Mouse (Mus musculus) intestine, embryonic 15.5 days (tissue): Measurements from ENCODE around the gene B3gnt7. TPM values are rescaled to one million over a fixed set of nuclear protein-coding genes. Genes with fewer than 3 reads are reported as not detected.

Experiments
- ATAC-seq: fragments of 200-750 bp; cut with Nextera tagmentation; 2 replicates; pipeline ENCODE4 v1.8.0; 2017; ENCODE audit warnings: moderate TSS enrichment, moderate library complexity
- H3K27ac ChIP-seq: fragments of 300-500 bp; sonication (generic); 2 replicates; pipeline ENCODE4 v1.5.1; 2015; ENCODE audit warnings: mild to moderate bottlenecking, inconsistent platforms
- H3K27me3 ChIP-seq: fragments of 300-500 bp; sonication (generic); replicated peaks from 2 replicates; pipeline ENCODE4 v1.6.1; 2015; ENCODE audit warnings: inconsistent platforms
- H3K36me3 ChIP-seq: fragments of 300-500 bp; sonication (generic); 2 replicates; pipeline ENCODE4 v1.6.1; 2015; ENCODE audit warnings: inconsistent platforms
- H3K4me1 ChIP-seq: fragments of 300-500 bp; sonication (generic); replicated peaks from 2 replicates; pipeline ENCODE4 v1.6.1; 2015; ENCODE audit warnings: inconsistent platforms
- H3K4me2 ChIP-seq: fragments of 300-500 bp; sonication (generic); replicated peaks from 2 replicates; pipeline ENCODE4 v1.6.1; 2015; ENCODE audit warnings: mild to moderate bottlenecking, inconsistent platforms
- H3K4me3 ChIP-seq: fragments of 300-500 bp; sonication (generic); replicated peaks from 2 replicates; pipeline ENCODE4 v1.5.1; 2015; ENCODE audit warnings: inconsistent platforms
- H3K9ac ChIP-seq: fragments of 300-500 bp; sonication (generic); 2 replicates; pipeline ENCODE4 v1.6.1; 2015; ENCODE audit warnings: inconsistent platforms
- H3K9me3 ChIP-seq: fragments of 300-500 bp; sonication (generic); 2 replicates; pipeline ENCODE4 v1.6.1; 2016; ENCODE audit warnings: inconsistent platforms
- WGBS: fragments of 180-500 bp; shearing (Covaris S2); methylation state at CpG from one replicate; pipeline ENCODE4 v1.1.7; 2015; 5-methylcytosine and 5-hydroxymethylcytosine counted together
- polyA plus RNA-seq: library from polyadenylated mRNA; unstranded; fragments of >200 nt; fragmentation: Nextera tagmentation; extraction: Ambion mirVana; gene quantifications from 2 replicates; pipeline ENCODE4 v1.2.1, GENCODE M21; 2015

The B3gnt7 gene
- polyA plus RNA-seq, 1 experiment from 2014 or later: 6.6 TPM

- no peak for ATAC-seq
- H3K4me1 ChIP-seq: peaks cover 16% of the 10 kb centered on the region
- H3K27ac ChIP-seq: no peak overlapping the region
- no peak overlapping the region for H3K9ac ChIP-seq
- WGBS: 89% methylated on average over 3 of the region's 3 CpGs
- no peak overlapping the region for H3K4me3 ChIP-seq
- H3K36me3 ChIP-seq: no peaks in the 10 kb centered on the region
- H3K27me3 ChIP-seq: peaks cover 22% of the 10 kb centered on the region
- no peaks in the 10 kb centered on the region for H3K9me3 ChIP-seq
- no peak overlapping the region for H3K4me2 ChIP-seq
Observed at GRCm38 (mm10) chr1:86306686-86307085, 4.1 kb downstream of the B3gnt7 start.

DNA sequence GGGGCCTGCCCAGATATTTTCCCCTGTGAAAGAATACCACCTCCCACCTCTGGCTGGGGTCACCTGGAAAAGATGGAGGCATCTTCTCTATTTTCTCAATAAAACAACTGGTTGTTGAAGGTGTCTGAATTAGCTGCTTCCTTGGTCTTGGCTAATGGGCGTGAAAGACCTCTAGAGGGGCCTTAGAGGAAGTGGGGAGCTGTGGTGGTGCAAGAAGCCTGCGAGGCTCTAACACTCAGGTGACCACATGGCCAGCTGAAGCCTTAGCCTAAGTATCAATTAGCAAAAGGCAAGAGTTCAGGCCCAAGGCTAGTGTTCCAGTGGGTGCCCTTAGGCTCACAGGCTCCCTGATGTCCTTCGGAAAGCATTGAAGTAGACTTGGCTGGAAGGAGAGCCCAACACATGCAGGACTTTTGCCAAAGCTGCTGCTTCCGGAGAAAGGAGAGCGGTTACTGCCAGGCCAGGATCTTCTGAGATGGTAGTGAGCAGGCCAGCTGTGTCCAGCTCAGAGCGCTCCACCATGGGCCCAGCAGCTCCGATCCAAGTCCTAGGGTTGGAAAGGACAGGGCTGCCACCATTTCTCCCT is 4.6 kb downstream of the B3gnt7 start:
- H3K27ac ChIP-seq: no peak overlapping the region
- peaks cover 22% of the 10 kb centered on the region for H3K27me3 ChIP-seq
- no peak for ATAC-seq
- H3K9ac ChIP-seq: no peak overlapping the region
- peaks cover 16% of the 10 kb centered on the region for H3K4me1 ChIP-seq
- H3K4me2 ChIP-seq: no peak overlapping the region
- H3K4me3 ChIP-seq: no peak overlapping the region
- H3K9me3 ChIP-seq: no peaks in the 10 kb centered on the region
- WGBS: 89% methylated on average over 7 of the region's 7 CpGs
- H3K36me3 ChIP-seq: no peaks in the 10 kb centered on the region

- Histone ChIP-seq H3K36me3 (no peaks in the 10 kb centered on the region), H3K27me3 (peaks cover 20% of the 10 kb centered on the region), H3K4me1 (peaks cover 11% of the 10 kb centered on the region; the same call in 1 of the 2 replicates), H3K9ac (no peak overlapping the region), H3K9me3 (no peaks in the 10 kb centered on the region), H3K27ac (no peak overlapping the region), H3K4me2 (no peak overlapping the region), H3K4me3 (no peak overlapping the region)
- WGBS: 58% methylated on average over 4 of the region's 4 CpGs
- ATAC-seq: no peak
Observed at GRCm38 (mm10) chr1:86307871-86308641, 5.4 kb downstream of the B3gnt7 start.

DNA sequence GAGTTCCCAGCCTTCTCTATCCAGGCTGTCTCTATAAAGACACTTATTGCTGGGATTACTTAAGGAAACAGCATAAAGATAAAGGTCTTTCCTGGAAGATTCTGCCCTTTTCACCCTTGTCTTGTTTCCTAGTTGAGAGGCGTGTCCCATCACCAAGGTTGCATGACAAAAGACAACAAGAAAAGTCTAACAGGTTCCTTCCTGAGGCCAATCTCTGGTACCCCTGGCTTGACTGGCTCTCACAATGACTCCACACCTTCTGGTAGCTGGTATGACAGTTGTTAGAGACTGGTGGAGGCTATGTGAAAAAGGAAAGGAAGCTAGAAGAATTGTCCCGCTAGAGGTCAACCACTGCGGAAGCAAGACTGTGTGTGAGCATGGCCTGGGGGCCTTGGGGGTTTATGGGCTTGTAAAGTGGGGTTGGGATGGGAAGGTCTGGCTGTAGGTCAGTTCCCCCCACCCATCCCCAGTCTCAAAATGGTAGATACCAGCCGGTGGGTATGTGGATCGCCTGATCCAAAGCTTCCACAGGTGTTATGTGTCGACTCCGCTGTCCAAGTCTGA is 6.7 kb downstream of the B3gnt7 start:
- no peak overlapping the region for H3K27ac ChIP-seq
- no peak overlapping the region for H3K4me2 ChIP-seq
- ATAC-seq: no peak
- H3K9ac ChIP-seq: no peak overlapping the region
- H3K9me3 ChIP-seq: no peaks in the 10 kb centered on the region
- H3K4me1 ChIP-seq: no peaks in the 10 kb centered on the region
- WGBS: 83% methylated on average over 7 of the region's 7 CpGs
- peaks cover 7% of the 10 kb centered on the region; the same call in 1 of the 2 replicates for H3K27me3 ChIP-seq
- no peaks in the 10 kb centered on the region for H3K36me3 ChIP-seq
- H3K4me3 ChIP-seq: no peak overlapping the region

DNA sequence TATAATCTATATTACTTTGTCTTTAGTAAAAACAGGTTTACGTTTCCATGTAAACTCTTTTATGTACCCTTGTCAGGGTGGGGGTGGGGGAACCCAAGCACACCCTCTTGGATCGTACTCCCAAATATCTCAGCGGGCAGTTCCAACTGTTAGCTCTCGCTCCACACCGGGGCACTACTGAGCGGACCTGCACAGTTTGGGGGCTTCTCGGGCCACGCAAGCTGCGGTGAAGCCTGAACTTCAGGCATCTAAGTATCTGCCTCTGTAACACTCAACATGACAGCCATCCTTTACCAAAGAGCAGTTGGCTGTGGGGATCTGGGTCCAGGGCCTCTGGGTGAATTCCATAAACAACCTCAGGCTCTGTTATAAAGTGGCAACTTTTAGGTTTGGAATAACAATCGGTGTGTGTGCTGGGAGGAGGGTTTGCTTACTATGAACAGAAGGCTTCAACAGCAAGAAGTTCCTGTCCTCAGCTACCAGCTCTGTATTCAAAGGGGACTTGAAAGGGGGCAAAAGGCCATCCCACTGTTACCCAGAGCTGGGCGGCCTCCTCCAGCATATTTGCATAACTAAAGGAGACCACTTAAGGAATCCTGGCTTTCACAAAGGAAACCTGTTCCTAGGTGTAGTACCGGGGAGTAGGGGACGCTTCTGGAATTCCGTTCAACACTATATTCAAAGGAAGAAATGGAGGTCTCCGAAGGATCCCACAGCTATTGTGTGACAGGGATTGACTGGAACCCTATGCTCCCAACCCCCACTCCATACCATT is 8.1 kb downstream of the B3gnt7 start:
- Histone ChIP-seq H3K4me1 (no peaks in the 10 kb centered on the region), H3K27ac (no peak overlapping the region), H3K9me3 (no peaks in the 10 kb centered on the region), H3K4me3 (no peak overlapping the region), H3K36me3 (no peaks in the 10 kb centered on the region), H3K27me3 (no peaks in the 10 kb centered on the region), H3K4me2 (no peak overlapping the region), H3K9ac (no peak overlapping the region)
- 48% methylated on average over 15 of the region's 15 CpGs for WGBS
- no peak for ATAC-seq

DNA sequence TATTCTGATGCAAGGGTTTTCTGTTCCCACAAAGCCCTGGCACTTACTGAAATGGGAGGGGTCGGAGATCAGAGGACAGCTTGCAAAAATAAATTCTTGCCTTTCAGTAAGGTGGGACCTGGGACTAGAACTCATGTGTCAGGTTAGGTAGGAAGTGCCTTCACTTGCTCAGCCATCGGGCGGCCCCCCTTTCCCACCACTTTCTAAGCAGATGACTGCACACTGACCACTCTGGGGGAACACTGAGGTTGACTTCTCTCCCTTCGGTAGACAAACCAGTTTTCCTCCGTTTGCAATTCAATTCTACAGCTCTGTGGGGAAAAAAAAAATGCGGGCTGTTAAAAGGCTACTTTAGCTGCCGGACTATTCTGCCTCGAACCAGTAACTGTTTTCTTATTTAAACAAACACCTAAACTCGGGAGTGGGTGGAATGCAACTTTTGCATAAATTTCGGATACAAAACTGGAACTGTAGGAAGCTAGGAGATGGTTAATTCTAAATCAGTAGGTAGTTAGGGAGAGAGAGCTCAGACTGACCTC is 8.9 kb downstream of the B3gnt7 start:
- no peak for ATAC-seq
- 43% methylated on average over 10 of the region's 10 CpGs for WGBS
- Histone ChIP-seq H3K4me1 (no peaks in the 10 kb centered on the region), H3K4me3 (no peak overlapping the region), H3K27ac (no peak overlapping the region), H3K36me3 (no peaks in the 10 kb centered on the region), H3K9ac (no peak overlapping the region), H3K4me2 (no peak overlapping the region), H3K27me3 (no peaks in the 10 kb centered on the region), H3K9me3 (no peaks in the 10 kb centered on the region)

DNA sequence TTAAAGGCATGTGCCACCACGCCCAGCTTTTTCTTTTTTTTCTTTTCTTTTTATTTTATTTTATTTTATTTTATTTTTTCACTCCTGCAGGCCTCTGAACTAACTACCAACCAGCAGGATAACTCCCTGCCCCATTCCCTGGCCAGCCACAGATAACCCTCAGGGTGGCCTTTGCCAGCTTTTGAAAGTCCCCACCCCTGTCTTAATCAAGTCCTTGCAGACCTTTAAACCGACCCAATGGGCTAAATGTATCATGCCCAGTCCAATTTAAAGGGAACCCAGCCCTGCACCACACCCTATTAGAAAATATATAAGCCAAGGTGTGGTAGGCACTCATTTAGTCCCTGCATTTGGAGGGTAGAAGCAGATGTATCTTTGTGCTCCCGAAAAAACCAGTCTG is 9.6 kb downstream of the B3gnt7 start:
- Histone ChIP-seq H3K9me3 (no peaks in the 10 kb centered on the region), H3K4me3 (no peak overlapping the region), H3K27ac (no peak overlapping the region), H3K36me3 (no peaks in the 10 kb centered on the region), H3K27me3 (no peaks in the 10 kb centered on the region), H3K4me1 (no peaks in the 10 kb centered on the region), H3K9ac (no peak overlapping the region), H3K4me2 (no peak overlapping the region)
- ATAC-seq: no peak
- WGBS: 82% methylated on average over 3 of the region's 3 CpGs

DNA sequence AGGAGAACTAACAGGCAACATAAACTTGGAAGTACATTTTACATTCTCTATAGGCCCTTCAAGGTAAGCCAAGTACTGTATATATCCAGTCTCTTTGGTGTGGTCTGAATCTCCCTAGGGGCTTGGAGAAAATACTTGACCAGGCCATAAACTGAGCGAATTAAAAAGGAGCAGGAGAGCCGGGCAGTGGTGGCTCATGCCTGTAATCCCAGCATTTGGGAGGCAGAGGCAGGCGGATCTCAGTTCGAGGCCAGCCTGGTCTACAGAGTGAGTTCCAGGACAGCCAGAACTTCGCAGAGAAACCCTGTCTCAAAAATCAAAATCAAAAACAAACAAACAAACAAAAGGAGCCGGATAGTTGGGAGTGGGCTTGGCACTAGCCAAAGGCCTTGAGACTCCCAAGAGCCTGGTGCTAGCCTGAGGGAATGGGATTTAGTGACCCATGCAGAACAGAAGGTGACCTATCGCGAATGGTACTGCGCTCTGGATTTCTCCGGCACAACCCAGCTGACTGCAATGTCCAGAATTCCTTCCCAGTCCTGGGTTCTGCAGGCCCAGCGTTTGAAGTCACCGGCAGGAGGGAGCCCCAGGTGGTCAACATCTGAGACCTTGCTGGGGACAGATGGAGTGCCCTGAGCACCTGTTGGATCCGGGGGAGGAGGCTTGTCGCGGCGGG is 10.6 kb downstream of the B3gnt7 start:
- H3K27me3 ChIP-seq: no peaks in the 10 kb centered on the region
- no peak overlapping the region for H3K9ac ChIP-seq
- H3K27ac ChIP-seq: no peak overlapping the region
- no peak for ATAC-seq
- no peaks in the 10 kb centered on the region for H3K9me3 ChIP-seq
- no peaks in the 10 kb centered on the region for H3K36me3 ChIP-seq
- H3K4me3 ChIP-seq: no peak overlapping the region
- no peaks in the 10 kb centered on the region for H3K4me1 ChIP-seq
- WGBS: 53% methylated on average over 16 of the region's 16 CpGs
- H3K4me2 ChIP-seq: 0 out of 2 replicates have a peak overlapping the region, but pooled peaks have one; percentile 25

- 0 out of 2 replicates have a peak overlapping the region, but pooled peaks have one; percentile 25 for H3K4me2 ChIP-seq
Observed at GRCm38 (mm10) chr1:86313772-86314125, 11.1 kb downstream of the B3gnt7 start.

DNA sequence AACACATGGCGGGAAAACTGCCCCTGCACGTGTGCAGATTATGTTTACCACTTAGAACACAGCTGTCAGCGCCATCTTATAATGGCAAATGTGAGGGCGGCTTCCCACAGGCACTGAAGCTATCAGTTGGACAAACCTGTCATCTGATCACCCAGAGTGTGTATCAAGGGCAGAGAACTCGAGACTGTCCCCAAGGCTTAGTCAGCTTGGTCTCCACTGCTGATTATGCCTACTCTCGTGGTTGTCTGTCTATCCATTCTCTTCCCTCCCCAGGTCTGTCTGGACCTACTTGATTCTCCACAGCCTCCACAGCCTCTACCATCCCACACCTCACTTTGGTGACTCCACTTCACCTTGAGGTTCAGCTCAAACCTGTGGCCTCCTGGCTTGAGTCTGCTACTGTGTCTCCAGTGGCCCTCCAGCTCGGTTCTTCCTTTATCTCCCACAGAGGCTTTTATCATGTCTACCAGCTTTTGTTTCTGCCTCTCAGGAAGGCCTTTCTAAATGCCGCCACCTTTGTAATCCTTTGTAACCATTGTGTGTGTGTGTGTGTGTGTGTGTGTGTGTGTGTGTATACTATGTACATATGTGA is 18.3 kb downstream of the B3gnt7 start:
- Histone ChIP-seq H3K27ac (no peak overlapping the region), H3K9me3 (no peaks in the 10 kb centered on the region), H3K9ac (no peak overlapping the region), H3K36me3 (no peaks in the 10 kb centered on the region), H3K4me3 (no peak overlapping the region), H3K4me1 (no peaks in the 10 kb centered on the region), H3K4me2 (no peak overlapping the region), H3K27me3 (no peaks in the 10 kb centered on the region)
- ATAC-seq: no peak
- WGBS: 89% methylated on average over 6 of the region's 8 CpGs

More at GRCm38 (mm10) chr1:86313772-86314125, 11.1 kb downstream of the B3gnt7 start:
- H3K4me1 ChIP-seq: no peaks in the 10 kb centered on the region
- ATAC-seq: no peak
- H3K9ac ChIP-seq: no peak overlapping the region
- WGBS: 23% methylated on average over 15 of the region's 15 CpGs
- H3K4me3 ChIP-seq: no peak overlapping the region
- H3K9me3 ChIP-seq: no peaks in the 10 kb centered on the region
- H3K27ac ChIP-seq: no peak overlapping the region
- H3K36me3 ChIP-seq: no peaks in the 10 kb centered on the region
- no peaks in the 10 kb centered on the region for H3K27me3 ChIP-seq

DNA sequence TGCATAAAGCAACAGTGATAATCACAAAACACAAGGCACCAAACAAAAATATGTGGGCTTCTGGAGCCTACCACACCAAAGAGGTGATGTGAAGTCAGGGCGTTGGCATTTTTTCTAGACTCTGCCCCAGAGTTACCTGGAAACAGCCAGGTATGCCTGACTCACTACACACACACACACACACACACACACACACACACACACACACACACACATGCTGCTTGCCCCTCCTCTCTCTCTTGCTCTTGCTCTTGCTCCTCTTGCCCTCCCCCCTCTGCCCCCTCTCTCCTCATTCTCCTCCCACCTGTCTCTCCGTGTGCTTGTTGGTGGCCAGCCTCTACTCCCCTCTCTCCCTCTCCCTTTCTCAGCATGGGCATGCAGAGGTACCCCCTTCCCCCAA is 33.7 kb downstream of the B3gnt7 start:
- Histone ChIP-seq H3K4me3 (no peak overlapping the region), H3K4me1 (no peaks in the 10 kb centered on the region), H3K36me3 (no peaks in the 10 kb centered on the region), H3K9me3 (no peaks in the 10 kb centered on the region), H3K9ac (no peak overlapping the region), H3K27me3 (no peaks in the 10 kb centered on the region), H3K27ac (no peak overlapping the region), H3K4me2 (no peak overlapping the region)
- peak; percentile 40; the same call in 1 of the 2 replicates for ATAC-seq
- 39% methylated on average over 2 of the region's 2 CpGs for WGBS
